Mouse (Mus musculus): Measurements from ENCODE around the gene Ncbp3.

The Ncbp3 gene

DNA sequence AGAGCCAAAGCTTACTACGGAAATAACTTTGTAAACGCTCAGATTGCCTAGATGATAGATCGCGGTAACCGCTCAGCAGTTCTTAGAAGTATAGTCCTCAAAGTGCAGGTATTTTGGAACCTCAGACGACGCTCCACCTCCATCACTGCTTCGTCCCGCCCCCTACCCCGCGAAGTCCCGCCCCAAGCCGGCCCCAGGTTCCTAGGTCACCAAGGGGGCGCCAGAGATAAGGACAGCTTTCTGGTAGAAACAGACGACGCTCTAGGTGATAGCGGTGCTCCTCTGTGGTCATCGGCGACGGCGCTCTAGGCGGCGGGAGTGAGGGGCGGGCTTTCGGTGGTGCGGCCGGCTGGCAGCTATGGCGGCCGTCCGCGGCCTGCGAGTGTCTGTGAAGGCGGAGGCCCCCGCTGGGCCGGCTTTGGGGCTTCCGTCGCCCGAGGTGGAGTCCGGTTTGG is at the start of gene Ncbp3:
Gene Ncbp3 (plus strand): TSS at position 242 of the 455 bp plus-strand sequence.
- DNase-seq (ENCODE audit: low spot score in 2 of 2), result peak; percentile 96 to 97

DNA sequence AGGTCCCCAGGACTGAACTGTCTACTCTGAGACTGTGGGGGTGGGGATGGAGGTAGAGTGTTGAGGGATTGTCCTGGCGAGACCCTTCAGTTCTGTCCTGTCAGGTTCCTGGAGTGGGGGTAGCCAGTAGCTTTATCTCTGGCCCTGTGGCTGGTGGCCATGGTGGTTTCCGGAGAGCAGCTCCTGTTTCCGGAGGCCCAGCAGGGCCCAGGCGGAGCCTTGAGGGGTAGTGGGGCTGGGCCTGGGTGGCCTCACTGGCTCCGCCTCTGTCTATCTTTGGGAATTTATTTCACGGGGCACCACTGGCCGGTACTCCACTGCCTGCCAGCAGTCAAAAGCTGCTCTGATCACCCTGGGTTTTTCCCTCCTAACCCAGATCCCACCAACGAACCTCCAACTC is 48.8 kb upstream of the Ncbp3 start, which contains the start of gene P2rx1:
Gene P2rx1 (plus strand): TSS at position 333 of the 400 bp plus-strand sequence.
- DNase-seq (ENCODE audit: low spot score in 2 of 2), result no peak

DNA sequence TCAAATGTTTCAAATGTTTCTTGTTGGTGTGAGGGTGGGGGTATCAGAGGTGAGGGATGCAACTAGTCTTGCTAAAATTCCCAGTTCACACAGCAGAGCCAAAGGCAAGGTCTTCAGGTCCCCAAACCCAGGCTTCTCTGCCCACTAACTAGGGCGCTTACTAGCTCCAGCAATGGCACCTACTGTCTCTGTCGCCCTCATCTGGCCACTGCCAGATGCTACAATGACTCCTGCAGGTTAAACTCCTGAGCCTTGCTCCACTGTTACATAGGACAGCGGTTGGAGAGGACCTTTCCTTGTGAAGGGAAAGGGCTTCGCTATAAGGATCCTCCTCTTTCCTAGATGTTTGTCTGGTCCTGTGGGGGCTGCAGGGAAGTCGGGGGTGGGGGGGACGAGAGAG is 46.6 kb upstream of the Ncbp3 start:
- peak in 1 of 2 experiments; percentile 75 for DNase-seq (ENCODE audit: low spot score in 2 of 2)

DNA sequence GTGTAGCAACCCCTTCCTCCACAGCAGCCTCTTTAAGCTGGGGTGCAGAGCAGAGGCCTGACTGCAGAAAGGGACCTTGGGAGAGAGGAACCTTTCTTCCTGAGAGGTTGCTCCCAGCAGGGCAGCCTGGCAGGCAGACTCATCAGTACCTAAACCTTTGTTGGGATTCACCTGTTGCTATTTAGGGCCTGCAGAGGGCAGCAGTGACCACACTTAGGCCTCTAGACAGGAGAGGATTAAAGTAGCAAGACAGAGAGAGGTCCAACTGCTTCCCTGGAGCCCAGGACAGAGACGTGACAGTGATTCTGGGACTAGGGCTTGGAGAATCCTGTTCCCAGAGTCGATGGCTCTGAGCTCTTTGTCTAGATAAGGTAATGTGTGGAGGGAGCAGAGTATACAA is 41.2 kb upstream of the Ncbp3 start:
- no peak for DNase-seq (ENCODE audit: low spot score in 2 of 2)

DNA sequence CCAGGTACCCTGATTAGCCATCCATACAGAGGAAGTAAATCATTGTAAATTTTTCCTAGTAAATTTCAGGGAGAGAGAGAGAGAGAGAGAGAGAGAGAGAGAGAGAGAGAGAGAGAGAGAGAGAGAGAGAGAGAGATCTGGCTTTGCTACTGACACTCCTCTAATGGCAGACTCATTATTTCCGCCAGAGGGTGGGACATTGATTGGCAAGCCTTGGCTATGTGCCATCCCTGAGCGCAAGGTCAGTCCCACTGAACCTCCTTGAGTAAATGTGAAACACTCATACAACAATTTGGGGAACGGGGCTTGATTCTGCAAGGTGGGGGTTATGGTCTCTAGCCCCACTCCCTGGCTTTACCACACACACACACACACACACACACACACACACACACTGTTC is 40.5 kb upstream of the Ncbp3 start:
- DNase-seq (ENCODE audit: low spot score in 2 of 2), result no peak

DNA sequence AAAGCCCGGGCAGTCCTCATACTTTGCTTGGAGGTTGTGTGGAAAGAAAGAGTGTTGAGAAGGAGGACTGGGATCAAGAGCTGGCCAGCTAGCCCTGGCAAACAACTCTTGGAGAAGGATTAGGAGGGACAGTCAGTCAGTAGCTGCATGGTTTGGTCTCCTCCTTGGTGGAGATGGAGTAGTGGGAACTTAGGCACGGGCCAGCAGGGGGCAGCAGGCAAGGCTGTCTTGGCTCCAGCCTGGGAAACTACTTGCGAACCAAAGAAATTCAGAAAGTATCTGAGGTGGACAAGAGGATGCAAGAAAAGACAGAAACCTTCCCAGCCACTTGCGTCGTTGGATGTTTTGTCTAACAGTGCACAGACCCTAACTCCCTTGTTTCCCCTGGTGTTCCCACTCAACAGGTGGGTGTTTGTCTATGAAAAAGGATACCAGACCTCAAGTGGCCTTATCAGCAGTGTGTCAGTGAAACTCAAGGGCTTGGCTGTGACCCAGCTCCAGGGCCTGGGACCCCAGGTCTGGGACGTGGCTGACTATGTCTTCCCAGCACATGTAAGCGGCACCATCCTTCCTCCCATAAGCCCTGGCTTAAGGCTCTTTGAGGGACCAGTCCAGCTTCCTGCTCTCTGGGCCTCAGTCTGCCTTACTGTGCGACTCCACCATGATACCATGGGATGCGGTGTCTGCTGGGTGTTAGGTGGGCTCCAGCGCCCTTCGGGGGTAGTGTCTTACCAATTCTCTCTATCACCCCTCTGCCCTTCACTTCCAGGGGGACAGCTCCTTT is 39.7 kb upstream of the Ncbp3 start:
- DNase-seq (ENCODE audit: low spot score in 2 of 2), result no peak

DNA sequence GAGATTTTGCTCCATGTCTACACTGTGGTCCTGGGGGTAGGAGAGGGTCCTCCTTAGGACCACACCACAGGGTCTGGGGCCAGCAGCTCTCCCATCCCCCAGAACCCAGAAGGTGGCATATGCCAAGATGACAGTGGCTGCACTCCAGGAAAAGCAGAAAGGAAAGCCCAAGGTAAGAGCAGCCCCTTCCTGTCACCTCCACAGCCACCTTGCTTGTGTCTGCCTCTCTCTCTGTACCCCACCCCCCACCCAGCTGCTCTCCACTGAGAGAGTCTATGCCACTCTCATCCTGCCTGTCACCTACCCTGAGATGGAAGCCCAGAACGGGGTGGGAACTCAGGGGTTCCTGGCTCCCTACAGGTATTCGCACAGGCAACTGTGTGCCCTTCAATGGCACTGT is 38.8 kb upstream of the Ncbp3 start:
- no peak for DNase-seq (ENCODE audit: low spot score in 2 of 2)

DNA sequence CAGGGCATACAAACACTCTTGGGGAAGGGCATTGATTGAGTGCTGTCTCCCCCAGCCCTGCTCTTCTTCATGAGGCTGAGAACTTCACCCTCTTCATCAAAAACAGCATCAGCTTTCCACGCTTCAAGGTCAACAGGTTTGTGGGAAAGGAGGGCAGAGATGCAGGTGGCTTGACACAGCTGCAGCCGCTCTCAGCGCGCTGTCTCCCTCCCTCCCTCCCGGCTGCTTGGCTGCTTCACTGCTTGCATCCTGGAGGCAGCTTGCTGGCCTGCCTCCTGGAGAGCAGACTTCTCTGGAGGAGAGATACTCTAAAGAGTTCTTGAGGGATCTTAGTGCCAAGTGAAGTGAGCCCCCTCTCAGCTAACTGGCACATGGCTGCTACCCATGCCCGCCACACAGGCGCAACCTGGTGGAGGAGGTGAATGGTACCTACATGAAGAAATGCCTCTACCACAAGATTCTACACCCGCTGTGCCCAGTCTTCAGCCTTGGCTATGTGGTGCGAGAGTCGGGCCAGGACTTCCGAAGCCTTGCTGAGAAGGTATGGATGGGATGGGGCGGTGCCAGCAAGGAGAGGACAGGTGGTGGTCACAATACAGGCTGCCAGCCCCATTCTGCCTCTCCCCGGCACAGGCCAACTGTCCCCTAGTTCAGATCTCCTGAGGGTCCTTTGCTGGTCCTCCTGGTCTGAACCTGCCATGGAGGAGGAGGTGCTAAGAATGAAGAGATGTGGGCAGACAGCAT is 37.9 kb upstream of the Ncbp3 start:
- no peak for DNase-seq (ENCODE audit: low spot score in 2 of 2)

DNA sequence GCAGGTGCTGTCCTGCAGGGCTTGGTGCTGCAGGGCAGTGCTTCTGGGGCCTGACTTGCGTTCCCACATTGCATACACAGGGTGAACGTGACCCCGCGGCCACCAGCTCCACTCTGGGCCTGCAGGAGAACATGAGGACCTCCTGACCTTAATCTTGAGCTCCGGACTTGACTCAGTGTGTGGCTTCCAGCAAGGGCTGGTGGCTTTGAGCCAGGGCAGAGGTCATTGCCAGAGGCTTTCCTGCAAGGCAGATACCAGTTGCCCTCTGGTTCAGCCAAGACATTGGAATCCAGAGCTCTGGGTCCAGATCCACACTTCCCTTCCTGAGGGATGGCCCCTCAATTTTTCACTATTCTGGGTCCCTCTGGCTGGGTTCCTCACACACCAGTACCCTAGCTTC is 33.6 kb upstream of the Ncbp3 start:
- no peak for DNase-seq (ENCODE audit: low spot score in 2 of 2)

DNA sequence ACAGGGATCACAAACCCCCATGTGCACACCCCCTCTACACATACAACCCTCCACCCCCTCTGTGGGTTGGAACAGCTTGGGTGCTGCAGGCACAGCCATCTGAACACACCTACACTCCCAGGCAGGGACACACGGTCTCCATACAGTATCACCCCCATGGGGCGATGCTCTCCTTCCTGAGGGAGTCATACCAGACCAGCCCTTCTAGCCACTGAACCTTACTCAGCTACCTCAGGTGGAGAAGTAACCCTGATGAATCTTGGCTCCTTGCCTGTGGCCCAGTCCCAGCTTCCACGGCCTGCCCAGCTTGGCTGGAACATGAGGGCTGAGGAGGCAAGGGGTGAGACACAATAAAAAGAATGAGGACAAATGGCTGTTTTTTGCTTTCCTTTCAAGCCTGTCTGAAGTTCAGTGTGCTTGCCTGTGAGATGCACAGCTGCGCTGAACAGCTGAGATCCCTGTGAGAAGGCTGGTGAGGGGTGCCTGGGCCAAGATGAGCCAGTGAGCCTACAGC is 32.7 kb upstream of the Ncbp3 start:
- DNase-seq (ENCODE audit: low spot score in 2 of 2), result no peak

DNA sequence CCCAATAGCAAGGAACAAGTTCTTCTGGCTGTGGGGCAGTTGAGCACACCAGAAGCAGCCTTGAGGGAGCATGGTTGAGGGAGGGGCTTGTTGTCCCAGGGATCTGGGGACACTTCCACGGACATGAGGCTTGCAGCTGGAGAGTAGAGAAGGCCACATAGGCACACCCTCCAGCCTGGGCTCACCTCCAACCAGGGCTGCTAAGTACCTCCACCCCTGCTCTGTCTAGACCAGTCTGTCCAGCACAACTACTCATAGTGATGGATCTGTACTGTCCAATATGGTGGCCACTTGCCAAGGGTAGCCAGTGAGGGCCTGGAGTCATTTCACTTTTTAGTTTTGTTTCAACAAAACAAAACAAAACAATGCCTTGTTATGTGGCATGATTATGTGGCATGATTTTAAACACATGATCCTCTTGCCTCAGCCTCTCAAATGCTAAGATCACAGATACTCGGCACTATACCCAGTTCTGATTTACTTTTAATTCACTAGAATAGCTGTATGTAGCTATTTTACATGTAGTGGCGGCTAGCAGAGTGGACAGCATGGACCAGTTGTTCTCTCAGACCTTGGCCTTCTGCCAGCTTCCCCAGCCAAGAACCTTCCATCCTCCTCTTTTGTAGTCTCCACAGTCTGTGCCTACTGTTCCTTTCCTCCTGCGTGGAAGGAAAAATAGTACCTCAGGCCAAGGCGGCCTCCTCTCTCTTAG is 32.0 kb upstream of the Ncbp3 start:
- no peak for DNase-seq (ENCODE audit: low spot score in 2 of 2)

DNA sequence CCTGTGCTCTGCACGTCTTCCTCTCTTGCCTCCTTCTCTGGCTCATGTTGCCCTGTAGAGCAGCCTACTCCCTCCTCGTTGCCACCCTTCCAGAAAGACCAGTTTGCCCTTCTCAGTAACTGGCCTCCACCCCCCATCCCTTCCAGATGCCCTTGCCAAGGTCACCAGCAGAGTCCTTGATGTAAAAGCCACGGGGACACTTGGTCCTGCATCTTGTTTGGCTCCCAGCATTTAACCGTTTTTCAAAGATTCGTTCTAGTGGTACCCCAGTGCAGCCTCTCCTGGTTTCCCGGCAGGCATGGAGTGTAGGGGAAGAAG is 31.5 kb upstream of the Ncbp3 start:
- DNase-seq (ENCODE audit: low spot score in 2 of 2), result no peak

DNA sequence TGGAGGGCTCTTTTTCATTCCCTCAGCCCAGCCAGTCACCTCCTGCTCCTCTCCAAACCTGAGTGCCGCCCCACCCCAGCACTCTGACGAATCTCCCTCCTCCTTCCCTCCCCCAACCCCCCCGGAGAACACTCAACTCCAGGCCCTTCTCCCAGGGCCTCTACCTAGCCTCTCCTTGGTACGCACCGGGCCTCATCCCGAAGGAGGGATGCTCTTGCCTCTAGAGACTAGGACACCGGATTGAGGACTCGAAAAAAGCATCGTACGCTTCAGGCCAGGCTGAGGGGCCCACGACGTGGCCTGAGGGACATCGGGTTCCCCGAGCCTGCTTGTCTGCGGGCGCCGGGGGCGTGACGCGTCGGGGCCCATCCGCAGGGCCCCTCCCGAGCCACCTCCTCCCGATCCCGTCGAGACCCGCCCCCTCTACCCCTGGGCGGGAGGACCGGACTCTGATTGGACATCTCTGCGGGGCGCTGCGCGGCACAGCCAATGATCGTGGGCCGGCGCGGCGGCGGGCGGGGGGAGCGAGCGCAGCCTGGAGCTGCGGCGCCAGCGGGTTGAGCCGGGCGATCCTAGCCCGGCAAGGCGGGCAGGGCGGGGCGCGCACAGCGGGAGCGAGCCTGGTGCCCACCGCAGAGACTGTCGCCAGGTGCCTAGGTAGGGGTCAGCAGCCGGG is 29.0 kb upstream of the Ncbp3 start, which contains the start of gene Camkk1:
Gene Camkk1 (plus strand): TSS at position 538 of the 676 bp plus-strand sequence.
- DNase-seq (ENCODE audit: low spot score in 2 of 2), result peak; percentile 94 to 95

DNA sequence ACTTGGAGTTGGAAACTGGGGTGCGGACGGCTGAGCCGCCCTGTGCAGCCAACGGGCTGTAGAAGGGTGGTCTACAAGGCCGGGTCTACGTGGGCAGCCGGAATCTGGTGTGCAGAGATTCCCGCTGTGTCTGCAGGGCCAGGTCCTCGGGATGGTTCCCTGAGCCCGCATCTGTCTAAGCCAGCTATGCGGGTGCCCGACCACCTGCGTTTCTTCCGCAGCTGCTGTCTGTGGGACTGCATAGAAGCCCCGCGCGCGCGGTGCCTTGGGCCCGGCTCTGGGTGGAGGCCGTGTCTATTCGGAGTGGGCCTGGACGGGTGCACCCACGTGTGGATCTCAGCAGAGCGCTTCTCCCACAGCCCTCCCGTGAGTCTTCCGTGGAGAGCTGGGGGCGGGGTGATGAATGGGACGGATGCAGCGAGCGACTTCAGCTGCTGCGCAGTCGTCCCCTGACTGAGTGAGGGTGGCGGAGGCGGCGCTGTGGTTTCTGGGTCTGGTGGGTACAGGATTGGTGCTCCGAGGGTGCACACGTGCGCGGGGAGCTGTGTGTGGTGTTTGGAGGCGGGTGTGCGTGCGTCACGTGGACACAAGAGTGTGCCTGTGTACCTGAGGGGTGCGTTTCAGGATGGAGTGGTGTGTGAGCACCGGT is 28.3 kb upstream of the Ncbp3 start:
- peak; percentile 80 to 82 for DNase-seq (ENCODE audit: low spot score in 2 of 2)

DNA sequence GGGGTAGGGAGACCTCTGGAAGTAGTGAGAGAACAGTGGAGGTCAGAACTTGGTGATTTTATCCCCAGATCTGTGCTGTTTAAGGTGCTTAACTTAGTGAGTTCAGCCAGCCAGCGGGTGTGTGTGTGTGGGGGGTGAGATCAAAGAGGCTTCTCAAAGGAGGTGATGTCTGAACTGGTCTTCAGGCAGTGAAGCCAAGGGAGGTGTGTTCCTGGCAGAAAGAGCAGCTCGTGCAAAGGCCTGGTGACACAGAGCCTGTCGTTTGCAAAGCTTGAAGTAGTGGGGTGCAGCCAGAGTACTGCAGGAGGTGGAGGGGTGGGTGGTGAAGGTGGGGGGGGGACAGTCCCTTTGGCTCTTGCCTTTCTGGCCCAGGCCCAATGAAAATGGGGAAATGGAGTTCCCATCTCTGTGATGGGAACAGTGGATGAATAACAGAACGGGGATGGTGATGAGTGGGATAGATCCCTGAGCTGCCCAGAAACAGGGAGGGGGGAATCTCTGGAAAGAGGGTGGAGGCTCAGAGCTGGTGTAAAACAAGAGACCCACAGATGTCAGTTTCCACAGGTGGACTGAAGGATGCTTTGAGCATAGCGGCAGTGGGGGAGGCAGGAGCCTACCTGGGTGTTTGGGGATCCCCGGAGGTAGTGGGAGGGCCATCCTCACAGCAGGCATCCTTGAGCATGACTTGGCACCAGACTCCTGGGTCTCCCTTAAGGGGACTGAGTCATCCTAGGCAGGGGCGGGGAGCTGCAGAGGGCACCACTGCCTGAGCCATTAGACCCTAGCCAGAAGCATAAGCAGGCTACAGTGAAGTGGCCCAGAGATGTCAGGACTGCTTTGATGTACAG is 26.4 kb upstream of the Ncbp3 start:
- no peak for DNase-seq (ENCODE audit: low spot score in 2 of 2)

DNA sequence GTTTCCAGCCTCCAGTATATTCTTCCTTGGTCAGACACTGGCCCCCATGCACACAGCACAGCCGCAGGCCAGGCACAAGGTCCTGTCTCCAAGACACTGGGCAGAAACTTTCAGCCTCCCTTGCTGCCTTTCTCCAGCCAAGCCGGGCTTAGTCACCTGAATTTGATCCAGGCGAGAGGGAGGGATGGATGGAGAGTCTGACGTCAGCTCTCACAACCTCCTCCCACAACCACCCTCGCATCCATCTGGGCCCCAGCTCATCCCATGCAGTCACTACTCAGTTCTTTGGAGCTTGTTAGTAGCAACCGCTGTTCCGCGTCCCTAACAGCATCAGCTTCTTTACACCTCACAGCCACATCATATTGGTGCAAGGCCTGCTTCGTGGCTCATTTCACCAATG is 24.5 kb upstream of the Ncbp3 start:
- peak; percentile 89 to 94 for DNase-seq (ENCODE audit: low spot score in 2 of 2)

DNA sequence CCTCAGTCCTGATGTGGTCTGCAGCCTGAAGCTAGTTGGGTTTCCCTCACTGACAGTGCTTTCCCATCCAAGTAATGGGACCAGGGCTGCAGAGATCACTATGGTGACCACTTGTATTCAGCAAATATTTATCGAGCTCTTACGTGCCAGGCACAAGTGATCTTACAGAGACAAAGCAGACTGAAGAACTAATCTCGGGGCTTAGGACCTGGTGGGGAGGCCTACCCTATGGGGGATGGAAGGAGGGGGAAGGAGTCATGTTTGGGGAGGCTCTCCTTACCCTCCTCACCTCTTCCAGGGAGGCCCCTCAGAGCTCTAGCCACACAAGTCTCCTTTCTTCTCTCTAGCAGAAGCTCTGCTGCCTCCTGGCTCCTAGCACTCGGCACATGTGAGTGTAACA is 23.8 kb upstream of the Ncbp3 start:
- DNase-seq (ENCODE audit: low spot score in 2 of 2), result no peak

DNA sequence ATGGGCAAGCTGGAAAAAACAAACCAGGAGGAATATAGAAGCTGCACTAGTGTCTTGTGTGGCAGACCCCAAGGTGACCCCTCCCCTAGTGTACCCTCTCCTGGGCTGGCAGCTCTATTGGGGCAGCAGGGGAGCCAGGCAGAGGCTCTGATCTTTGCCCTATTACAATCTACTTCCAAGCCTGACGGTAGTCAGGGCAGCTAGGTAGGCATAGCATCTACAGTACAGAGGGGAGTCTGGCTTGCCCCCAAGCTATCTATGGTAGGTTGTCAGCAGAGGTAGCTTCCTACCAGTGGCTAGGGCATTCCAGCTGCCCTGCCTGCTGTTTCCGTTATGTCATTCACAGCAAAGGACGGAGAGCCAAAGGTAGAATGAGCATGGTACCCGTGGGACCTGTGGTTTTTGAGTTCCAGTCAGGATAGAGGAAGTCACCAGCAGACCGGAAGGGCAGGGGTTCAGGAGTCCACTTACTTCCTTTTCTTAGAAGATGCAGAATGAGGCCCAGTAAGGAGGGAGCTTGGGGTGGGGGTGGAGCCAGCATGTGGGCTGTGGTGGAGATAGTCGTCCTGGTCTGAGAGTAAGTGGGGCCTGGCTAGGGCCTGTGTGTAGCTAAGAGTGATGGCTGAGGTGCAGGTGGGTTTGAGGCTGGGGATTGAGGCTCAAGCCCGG is 23.2 kb upstream of the Ncbp3 start:
- no peak for DNase-seq (ENCODE audit: low spot score in 2 of 2)

DNA sequence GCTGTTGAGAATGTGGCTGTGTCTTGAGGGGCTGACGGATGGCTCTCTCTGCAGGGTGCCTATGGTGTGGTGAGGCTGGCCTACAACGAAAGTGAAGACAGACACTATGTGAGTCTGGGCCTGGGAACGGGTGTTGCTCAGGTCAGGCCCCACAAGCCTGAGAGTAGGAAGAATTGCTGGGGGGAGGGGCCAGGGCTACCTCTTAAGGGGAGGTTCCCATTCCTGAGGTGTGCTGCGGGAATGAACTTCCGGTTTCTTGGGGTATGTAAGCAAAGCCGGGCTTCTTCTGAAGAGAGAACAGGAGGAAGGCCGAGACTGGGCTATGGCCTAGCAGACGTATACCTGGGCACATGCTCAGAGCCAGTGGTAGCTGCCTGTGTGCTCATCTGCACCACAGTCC is 20.6 kb upstream of the Ncbp3 start:
- no peak for DNase-seq (ENCODE audit: low spot score in 2 of 2)
